12 mouse cellular contexts compared by ENCODE assay signal in the genomic region with DNA sequence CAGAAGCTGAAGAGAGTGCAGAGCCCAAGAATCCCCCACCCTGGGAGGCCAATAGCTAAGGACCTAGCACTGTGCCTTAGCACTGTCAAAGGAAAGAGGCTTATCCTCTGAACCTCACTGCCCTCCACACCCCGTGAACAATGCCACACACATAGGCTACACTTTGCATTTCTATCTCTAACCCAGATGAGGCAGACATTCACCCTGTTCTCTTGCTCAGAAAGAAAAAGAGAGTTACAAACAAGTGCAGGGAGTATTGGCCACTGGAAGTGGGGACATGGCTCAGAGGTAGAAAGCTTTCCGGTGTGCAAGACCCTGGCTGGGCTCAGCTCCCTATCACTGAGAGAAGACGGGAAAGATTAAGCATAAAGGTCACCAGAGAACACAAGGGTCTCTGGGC. TPM values are rescaled to one million over a fixed set of nuclear protein-coding genes. Genes with fewer than 3 reads are reported as not detected.
DNase-seq lines count a peak whose midpoint lies in the region; ATAC-seq and TF ChIP-seq lines count a peak whose summit lies in the region.
"Had no signal": no experiment of that assay in that cellular context is flagged by ENCODE, and none has a peak within 500 bp of the region (broad histone marks: within the 10 kb centered on the region; RNA-seq: fewer than 3 reads in every experiment).

No protein-coding gene starts in this region.

- H3K36me3 ChIP-seq in kidney, adult 2 months (ENCODE audit: control insufficient read depth, insufficient read depth, low read length) = peaks cover 1% of the 10 kb centered on the region; the same call in 1 of the 2 replicates
- H3K36me3 ChIP-seq in spleen, adult 2 months (ENCODE audit: control insufficient read depth, insufficient read depth, low read length) = peaks cover 37% of the 10 kb centered on the region
- H3K36me3 ChIP-seq in embryonic facial prominence, embryonic 14.5 days (ENCODE audit: control insufficient read depth, insufficient read depth, low read length) = no peaks in the 10 kb centered on the region
- no peaks in the 10 kb centered on the region for H3K36me3 ChIP-seq in stomach, postnatal 0 days (ENCODE audit: control insufficient read depth, insufficient read depth, low read length)
- H3K36me3 ChIP-seq: hindbrain, embryonic 10.5 days; midbrain, embryonic 10.5 days had no signal

- peak overlapping the region; percentile 31 for H3K4me3 ChIP-seq in kidney, adult 2 months (ENCODE audit: insufficient read depth, low read depth, low read length)
- H3K4me3 ChIP-seq in spleen, adult 2 months (ENCODE audit: extremely low read depth, insufficient read depth, insufficient read length) = peak overlapping the region; percentile 69
- 0 out of 2 replicates have a peak overlapping the region, but pooled peaks have one; percentile 1 for H3K4me3 ChIP-seq in embryonic facial prominence, embryonic 14.5 days (ENCODE audit: low read depth, low read length)
- H3K4me3 ChIP-seq in stomach, postnatal 0 days (ENCODE audit: low read depth, low read length) = no peak overlapping the region
- H3K4me3 ChIP-seq: hindbrain, embryonic 10.5 days; layer of hippocampus, adult 2 months; midbrain, embryonic 10.5 days had no signal

- WGBS in kidney, adult 2 months = 54% methylated on average over 3 of the region's 3 CpGs
- 14% methylated on average over 3 of the region's 3 CpGs for WGBS in spleen, adult 2 months
- WGBS in embryonic facial prominence, embryonic 14.5 days = 61% methylated on average over 3 of the region's 3 CpGs
- 51% methylated on average over 3 of the region's 3 CpGs for WGBS in stomach, postnatal 0 days

- H3K27ac ChIP-seq in kidney, adult 2 months (ENCODE audit: insufficient read depth, low read depth, low read length) = peak overlapping the region; percentile 67
- peak overlapping the region; percentile 97 for H3K27ac ChIP-seq in spleen, adult 2 months (ENCODE audit: insufficient read depth, low read length)
- H3K27ac ChIP-seq in embryonic facial prominence, embryonic 14.5 days (replicated peaks; ENCODE audit: low read depth, low read length) = no peak overlapping the region
- H3K27ac ChIP-seq in stomach, postnatal 0 days (replicated peaks) = 0 out of 2 replicates have a peak overlapping the region, but pooled peaks have one; percentile 13
- H3K27ac ChIP-seq: hindbrain, embryonic 10.5 days; layer of hippocampus, adult 2 months; midbrain, embryonic 10.5 days had no signal

- no peaks in the 10 kb centered on the region for H3K9me3 ChIP-seq in embryonic facial prominence, embryonic 14.5 days (ENCODE audit: control insufficient read depth, low read length)
- no peaks in the 10 kb centered on the region for H3K9me3 ChIP-seq in stomach, postnatal 0 days (ENCODE audit: control insufficient read depth, low read length)
- H3K9me3 ChIP-seq: hindbrain, embryonic 10.5 days; midbrain, embryonic 10.5 days had no signal

- no peak for TF ChIP-seq EP300 in stomach, postnatal 0 days (optimal IDR thresholded peaks at IDR 0.05)

- DNase-seq in kidney, adult 2 months = no peak
- no peak for DNase-seq in kidney, postnatal 4 days
- peak in 1 of 2 experiments; percentile 33 for DNase-seq in spleen, adult 2 months (ENCODE audit: low read depth in 1 of 2, low spot score in 2 of 2)
- DNase-seq in spleen, adult 12 weeks (ENCODE audit: low spot score) = no peak
- DNase-seq in embryonic facial prominence, embryonic 14.5 days (ENCODE audit: low spot score) = no peak
- no peak for DNase-seq in stomach, postnatal 0 days (ENCODE audit: low spot score)
- DNase-seq in embryo, embryonic 10 days (ENCODE audit: low spot score) = no peak
- DNase-seq: cerebellum, postnatal 14 days had no signal

- no peak overlapping the region for H3K9ac ChIP-seq in embryonic facial prominence, embryonic 14.5 days (ENCODE audit: low read depth, low read length)
- H3K9ac ChIP-seq in stomach, postnatal 0 days (ENCODE audit: low read length) = no peak overlapping the region

- TF ChIP-seq CTCF in kidney, adult 2 months (conservative IDR thresholded peaks at IDR 0.05; ENCODE audit: insufficient read depth, insufficient read length, low read depth, low read length) = no peak
- no peak for TF ChIP-seq CTCF in spleen, adult 2 months (IDR thresholded peaks at IDR 0.05; ENCODE audit: extremely low read depth, insufficient read depth, insufficient read length, insufficient replicate concordance)
- TF ChIP-seq CTCF in stomach, postnatal 0 days (IDR thresholded peaks at IDR 0.05; ENCODE audit: low read depth) = no peak

- no peaks in the 10 kb centered on the region for H3K4me1 ChIP-seq in kidney, adult 2 months (ENCODE audit: control insufficient read depth, insufficient read depth, low read length)
- H3K4me1 ChIP-seq in spleen, adult 2 months (ENCODE audit: control insufficient read depth, insufficient read depth, insufficient read length) = peaks cover 39% of the 10 kb centered on the region; the same call in 1 of the 2 replicates
- H3K4me1 ChIP-seq in embryonic facial prominence, embryonic 14.5 days (ENCODE audit: control insufficient read depth, insufficient read depth, low read length) = no peaks in the 10 kb centered on the region
- H3K4me1 ChIP-seq in stomach, postnatal 0 days (replicated peaks; ENCODE audit: control insufficient read depth, insufficient read depth) = no peaks in the 10 kb centered on the region
- H3K4me1 ChIP-seq: hindbrain, embryonic 10.5 days had no signal

- no peak for TF ChIP-seq POLR2A in kidney, adult 2 months (IDR thresholded peaks at IDR 0.05; ENCODE audit: low read depth, low read length)
- no peak; the same call in 1 of the 2 replicates for TF ChIP-seq POLR2A in spleen, adult 2 months (IDR thresholded peaks at IDR 0.05; ENCODE audit: low read depth, low read length)

- no peaks in the 10 kb centered on the region for H3K27me3 ChIP-seq in kidney, adult 2 months (replicated peaks; ENCODE audit: control insufficient read depth, insufficient read depth, low read length)
- H3K27me3 ChIP-seq in spleen, adult 2 months (ENCODE audit: control insufficient read depth, insufficient read depth, low read length) = no peaks in the 10 kb centered on the region
- H3K27me3 ChIP-seq in embryonic facial prominence, embryonic 14.5 days (replicated peaks; ENCODE audit: control insufficient read depth, insufficient read depth, low read length) = no peaks in the 10 kb centered on the region
- H3K27me3 ChIP-seq in stomach, postnatal 0 days (ENCODE audit: control insufficient read depth, insufficient read depth, low read length) = no peaks in the 10 kb centered on the region

- ATAC-seq in embryonic facial prominence, embryonic 14.5 days (ENCODE audit: low read depth) = no peak
- ATAC-seq in stomach, postnatal 0 days (ENCODE audit: low FRiP score, low TSS enrichment) = no peak

- no peak overlapping the region for H3K4me2 ChIP-seq in embryonic facial prominence, embryonic 14.5 days (ENCODE audit: low read depth, low read length)
- no peak overlapping the region; the same call in 1 of the 2 replicates for H3K4me2 ChIP-seq in stomach, postnatal 0 days (replicated peaks; ENCODE audit: low read depth)

RNA-seq across cellular contexts. Expression of a gene that starts 1.9 kb away (rescaled TPM):
- 14.2 and 24.0 TPM in 2 replicates for polyA plus RNA-seq in kidney, adult 2 months (2012; rRNA removed)
- 50.8 and 54.3 TPM in 2 replicates for polyA plus RNA-seq in spleen, adult 2 months (2012; rRNA removed)
- 19.6 and 22.8 TPM in 2 replicates for polyA plus RNA-seq in embryonic facial prominence, embryonic 14.5 days (2014; fragmentation: Nextera tagmentation; extraction: Ambion mirVana)
- polyA plus RNA-seq in stomach, postnatal 0 days (2015; fragmentation: Nextera tagmentation; extraction: Ambion mirVana) = 11.3 and 13.0 TPM in 2 replicates

RNA-seq across cellular contexts. Expression of a gene that starts 12.3 kb away (rescaled TPM):
- not detected in 2 replicates for polyA plus RNA-seq in kidney, adult 2 months (2012; rRNA removed)
- polyA plus RNA-seq in spleen, adult 2 months (2012; rRNA removed) = 0.43 and 0.82 TPM in 2 replicates
- 3.2 TPM in 1 of 2 replicates, not detected in the other for polyA plus RNA-seq in embryonic facial prominence, embryonic 14.5 days (2014; fragmentation: Nextera tagmentation; extraction: Ambion mirVana)
- 0.59 TPM in 1 of 2 replicates, not detected in the other for polyA plus RNA-seq in stomach, postnatal 0 days (2015; fragmentation: Nextera tagmentation; extraction: Ambion mirVana)
- polyA plus RNA-seq: hindbrain, embryonic 10.5 days; limb, embryonic 11.5 days had no signal

RNA-seq across cellular contexts. Expression of a gene that starts 12.3 kb away (rescaled TPM):
- 0.20 and 0.97 TPM in 2 replicates for polyA plus RNA-seq in kidney, adult 2 months (2012; rRNA removed)
- 9.5 and 11.6 TPM in 2 replicates for polyA plus RNA-seq in spleen, adult 2 months (2012; rRNA removed)
- not detected in 2 replicates for polyA plus RNA-seq in embryonic facial prominence, embryonic 14.5 days (2014; fragmentation: Nextera tagmentation; extraction: Ambion mirVana)
- not detected in 2 replicates for polyA plus RNA-seq in stomach, postnatal 0 days (2015; fragmentation: Nextera tagmentation; extraction: Ambion mirVana)
- polyA plus RNA-seq: hindbrain, embryonic 10.5 days; limb, embryonic 11.5 days; midbrain, embryonic 10.5 days had no signal

RNA-seq across cellular contexts. Expression of a gene that starts 21.8 kb away (rescaled TPM):
- 27.5 and 44.3 TPM in 2 replicates for polyA plus RNA-seq in kidney, adult 2 months (2012; rRNA removed)
- polyA plus RNA-seq in spleen, adult 2 months (2012; rRNA removed) = 66.3 and 73.5 TPM in 2 replicates
- polyA plus RNA-seq in embryonic facial prominence, embryonic 14.5 days (2014; fragmentation: Nextera tagmentation; extraction: Ambion mirVana) = 12.6 and 13.3 TPM in 2 replicates
- polyA plus RNA-seq in stomach, postnatal 0 days (2015; fragmentation: Nextera tagmentation; extraction: Ambion mirVana) = 8.0 and 8.5 TPM in 2 replicates

RNA-seq across cellular contexts. Expression of a gene that starts 30.2 kb away (rescaled TPM):
- polyA plus RNA-seq in kidney, adult 2 months (2012; rRNA removed) = 6.8 and 10.1 TPM in 2 replicates
- polyA plus RNA-seq in spleen, adult 2 months (2012; rRNA removed) = 9.9 and 10.4 TPM in 2 replicates
- polyA plus RNA-seq in embryonic facial prominence, embryonic 14.5 days (2014; fragmentation: Nextera tagmentation; extraction: Ambion mirVana) = 7.4 and 9.1 TPM in 2 replicates
- 3.2 and 3.5 TPM in 2 replicates for polyA plus RNA-seq in stomach, postnatal 0 days (2015; fragmentation: Nextera tagmentation; extraction: Ambion mirVana)
